Mouse (Mus musculus) embryonic facial prominence, embryonic 13.5 days (tissue): ENCODE results near the gene Ipo9. TPM values are rescaled to one million over a fixed set of nuclear protein-coding genes. Genes with fewer than 3 reads are reported as not detected.
A peak's percentile ranks its signal among the peaks of the same experiment; 100 is the strongest.

Experiments
- ATAC-seq: fragments of 200-750 bp; cut with Nextera tagmentation; 2 replicates; pipeline ENCODE4 v1.8.0; 2017; ENCODE audit warnings: low read depth; ENCODE audit not compliant: insufficient number of reproducible peaks, insufficient read depth, low FRiP score, low TSS enrichment
- H3K27ac ChIP-seq: fragments of 300-500 bp; sonication (generic); 2 replicates; pipeline ENCODE4 v1.5.1; 2015; ENCODE audit warnings: moderate library complexity, mild to moderate bottlenecking, inconsistent platforms
- H3K27me3 ChIP-seq: fragments of 300-500 bp; sonication (generic); 2 replicates; pipeline ENCODE4 v1.6.1; 2015; ENCODE audit warnings: mild to moderate bottlenecking, inconsistent platforms
- H3K36me3 ChIP-seq: fragments of 300-500 bp; sonication (generic); 2 replicates; pipeline ENCODE4 v1.6.1; 2015; ENCODE audit warnings: mild to moderate bottlenecking, inconsistent platforms
- H3K4me1 ChIP-seq: fragments of 300-500 bp; sonication (generic); 2 replicates; pipeline ENCODE4 v1.6.1; 2015; ENCODE audit warnings: inconsistent platforms
- H3K4me2 ChIP-seq: fragments of 300-500 bp; sonication (generic); 2 replicates; pipeline ENCODE4 v1.6.1; 2015; ENCODE audit warnings: moderate library complexity, mild to moderate bottlenecking, inconsistent platforms
- H3K4me3 ChIP-seq: fragments of 300-500 bp; sonication (generic); 2 replicates; pipeline ENCODE4 v1.5.1; 2015; ENCODE audit warnings: mild to moderate bottlenecking, inconsistent platforms
- H3K9ac ChIP-seq: fragments of 300-500 bp; sonication (generic); 2 replicates; pipeline ENCODE4 v1.6.1; 2015; ENCODE audit warnings: mild to moderate bottlenecking, inconsistent platforms
- H3K9me3 ChIP-seq: fragments of 300-500 bp; sonication (generic); 2 replicates; pipeline ENCODE4 v1.6.1; 2016; ENCODE audit warnings: inconsistent platforms
- WGBS: fragments of 180-500 bp; shearing (Covaris S2); methylation state at CpG from one replicate; pipeline ENCODE4 v1.1.7; 2015; ENCODE audit warnings: mixed read lengths; 5-methylcytosine and 5-hydroxymethylcytosine counted together
- polyA plus RNA-seq: library from polyadenylated mRNA; unstranded; fragments of >200 nt; fragmentation: Nextera tagmentation; extraction: Ambion mirVana; gene quantifications from 2 replicates; pipeline ENCODE4 v1.2.1, GENCODE M21; 2015

Gene Ipo9
- polyA plus RNA-seq, 1 experiment from 2014 or later, result 147 TPM

- WGBS, result under 1% methylated on average over 14 of the region's 14 CpGs
- H3K9ac ChIP-seq, result peak overlapping the region; percentile 96
Measured at GRCm38 (mm10) chr1:135430669-135431017, 344 bp upstream of the Ipo9 start.

GRCm38 (mm10) chr1:135427390-135427789 lies 2.9 kb downstream of the Ipo9 start:
- Histone ChIP-seq H3K4me2 (no peak overlapping the region; the same call in 1 of the 2 replicates), H3K9ac (no peak overlapping the region), H3K9me3 (no peaks in the 10 kb centered on the region), H3K4me3 (no peak overlapping the region), H3K4me1 (peaks cover 33% of the 10 kb centered on the region), H3K27ac (no peak overlapping the region), H3K27me3 (no peaks in the 10 kb centered on the region), H3K36me3 (peaks cover 45% of the 10 kb centered on the region)
- 85% methylated on average over 6 of the region's 6 CpGs for WGBS
- no peak for ATAC-seq

More at GRCm38 (mm10) chr1:135430669-135431017, 344 bp upstream of the Ipo9 start:
- Histone ChIP-seq H3K27ac (peak overlapping the region; percentile 93), H3K36me3 (peaks cover 15% of the 10 kb centered on the region), H3K9me3 (no peaks in the 10 kb centered on the region), H3K4me2 (peak overlapping the region; percentile 77), H3K4me1 (peaks cover 39% of the 10 kb centered on the region), H3K27me3 (no peaks in the 10 kb centered on the region), H3K4me3 (peak overlapping the region; percentile 95)
- peak; percentile 63 for ATAC-seq

GRCm38 (mm10) chr1:135426645-135427044 lies 3.7 kb downstream of the Ipo9 start:
- Histone ChIP-seq H3K4me2 (no peak overlapping the region), H3K27ac (no peak overlapping the region), H3K4me3 (no peak overlapping the region), H3K4me1 (peaks cover 33% of the 10 kb centered on the region), H3K9me3 (no peaks in the 10 kb centered on the region), H3K27me3 (no peaks in the 10 kb centered on the region), H3K36me3 (peaks cover 47% of the 10 kb centered on the region), H3K9ac (no peak overlapping the region)
- no peak for ATAC-seq
- 94% methylated on average over 10 of the region's 10 CpGs for WGBS

- Histone ChIP-seq H3K4me2 (no peak overlapping the region), H3K9ac (no peak overlapping the region), H3K4me3 (no peak overlapping the region), H3K9me3 (no peaks in the 10 kb centered on the region), H3K4me1 (peaks cover 9% of the 10 kb centered on the region), H3K27me3 (no peaks in the 10 kb centered on the region), H3K27ac (no peak overlapping the region), H3K36me3 (peaks cover 73% of the 10 kb centered on the region)
- ATAC-seq, result no peak
- 92% methylated on average over 6 of the region's 6 CpGs for WGBS
Measured at GRCm38 (mm10) chr1:135422772-135423171, 7.5 kb downstream of the Ipo9 start.

- Histone ChIP-seq H3K9ac (no peak overlapping the region), H3K4me1 (no peaks in the 10 kb centered on the region), H3K4me2 (no peak overlapping the region), H3K4me3 (no peak overlapping the region), H3K27ac (no peak overlapping the region), H3K9me3 (no peaks in the 10 kb centered on the region), H3K27me3 (no peaks in the 10 kb centered on the region), H3K36me3 (peaks cover 95% of the 10 kb centered on the region)
- no peak for ATAC-seq
Measured at GRCm38 (mm10) chr1:135413996-135414395, 16.3 kb downstream of the Ipo9 start.

GRCm38 (mm10) chr1:135412130-135412529 lies 18.2 kb downstream of the Ipo9 start:
- Histone ChIP-seq H3K4me1 (no peaks in the 10 kb centered on the region), H3K27me3 (no peaks in the 10 kb centered on the region), H3K27ac (no peak overlapping the region), H3K4me3 (no peak overlapping the region), H3K9me3 (no peaks in the 10 kb centered on the region), H3K4me2 (no peak overlapping the region), H3K36me3 (peaks cover 94% of the 10 kb centered on the region), H3K9ac (no peak overlapping the region)
- no peak for ATAC-seq
- WGBS, result 77% methylated on average over 4 of the region's 4 CpGs

- 88% methylated on average over 2 of the region's 2 CpGs for WGBS
- H3K36me3 ChIP-seq, result peaks cover 91% of the 10 kb centered on the region
Measured at GRCm38 (mm10) chr1:135410967-135411366, 19.3 kb downstream of the Ipo9 start.

GRCm38 (mm10) chr1:135408973-135409372 lies 21.3 kb downstream of the Ipo9 start:
- WGBS, result 97% methylated on average over 4 of the region's 4 CpGs
- H3K9me3 ChIP-seq, result no peaks in the 10 kb centered on the region
- peaks cover 91% of the 10 kb centered on the region for H3K36me3 ChIP-seq
- no peak overlapping the region for H3K27ac ChIP-seq
- H3K4me1 ChIP-seq, result no peaks in the 10 kb centered on the region
- no peaks in the 10 kb centered on the region for H3K27me3 ChIP-seq
- ATAC-seq, result no peak
- H3K4me2 ChIP-seq, result no peak overlapping the region
- H3K4me3 ChIP-seq, result no peak overlapping the region
- H3K9ac ChIP-seq, result no peak overlapping the region

More at GRCm38 (mm10) chr1:135410967-135411366, 19.3 kb downstream of the Ipo9 start:
- Histone ChIP-seq H3K4me1 (no peaks in the 10 kb centered on the region), H3K4me2 (no peak overlapping the region), H3K9me3 (no peaks in the 10 kb centered on the region), H3K27ac (no peak overlapping the region), H3K9ac (no peak overlapping the region), H3K27me3 (no peaks in the 10 kb centered on the region), H3K4me3 (no peak overlapping the region)
- no peak for ATAC-seq

- WGBS, result 83% methylated on average over 7 of the region's 7 CpGs
- Histone ChIP-seq H3K4me1 (no peaks in the 10 kb centered on the region), H3K9me3 (no peaks in the 10 kb centered on the region), H3K4me3 (no peak overlapping the region), H3K27me3 (no peaks in the 10 kb centered on the region), H3K27ac (no peak overlapping the region), H3K9ac (no peak overlapping the region), H3K4me2 (no peak overlapping the region), H3K36me3 (peaks cover 93% of the 10 kb centered on the region)
- no peak for ATAC-seq
Measured at GRCm38 (mm10) chr1:135405356-135405755, 24.9 kb downstream of the Ipo9 start.

GRCm38 (mm10) chr1:135401452-135402110 lies 28.7 kb downstream of the Ipo9 start:
- ATAC-seq, result no peak
- peaks cover 90% of the 10 kb centered on the region for H3K36me3 ChIP-seq
- WGBS, result 89% methylated on average over 3 of the region's 3 CpGs

GRCm38 (mm10) chr1:135399466-135399865 lies 30.8 kb downstream of the Ipo9 start:
- no peak overlapping the region for H3K27ac ChIP-seq
- ATAC-seq, result no peak
- H3K9ac ChIP-seq, result no peak overlapping the region
- H3K27me3 ChIP-seq, result no peaks in the 10 kb centered on the region
- H3K4me2 ChIP-seq, result no peak overlapping the region
- no peaks in the 10 kb centered on the region for H3K9me3 ChIP-seq
- H3K36me3 ChIP-seq, result peaks cover 86% of the 10 kb centered on the region
- no peak overlapping the region for H3K4me3 ChIP-seq
- 95% methylated on average over 5 of the region's 5 CpGs for WGBS
- no peaks in the 10 kb centered on the region for H3K4me1 ChIP-seq

More at GRCm38 (mm10) chr1:135401452-135402110, 28.7 kb downstream of the Ipo9 start:
- Histone ChIP-seq H3K27ac (no peak overlapping the region), H3K4me3 (no peak overlapping the region), H3K9me3 (no peaks in the 10 kb centered on the region), H3K4me1 (no peaks in the 10 kb centered on the region), H3K9ac (no peak overlapping the region), H3K4me2 (no peak overlapping the region), H3K27me3 (no peaks in the 10 kb centered on the region)

GRCm38 (mm10) chr1:135385161-135385560 lies 45.1 kb downstream of the Ipo9 start:
- H3K9ac ChIP-seq, result no peak overlapping the region
- H3K9me3 ChIP-seq, result no peaks in the 10 kb centered on the region
- 88% methylated on average over 9 of the region's 9 CpGs for WGBS
- no peak overlapping the region for H3K4me3 ChIP-seq
- H3K27ac ChIP-seq, result no peak overlapping the region
- 0 out of 2 replicates have a peak, but pooled peaks cover 2% of the 10 kb centered on the region for H3K4me1 ChIP-seq
- H3K4me2 ChIP-seq, result no peak overlapping the region
- H3K27me3 ChIP-seq, result no peaks in the 10 kb centered on the region
- H3K36me3 ChIP-seq, result peaks cover 80% of the 10 kb centered on the region
- no peak for ATAC-seq
